In genomic region chr17:81134702-81135101, GRCm38 (mm10) we compare ENCODE assay signal across 21 mouse cellular contexts.
"Had no signal": no experiment of that assay in that cellular context is flagged by ENCODE, and none has a peak within 500 bp of the region (broad histone marks: within the 10 kb centered on the region; RNA-seq: fewer than 3 reads in every experiment).

No protein-coding gene starts in this region.

- H3K36me3 ChIP-seq: heart, embryonic 10.5 days; heart, embryonic 12.5 days; hindbrain, embryonic 13.5 days; hindbrain, embryonic 15.5 days; limb, embryonic 13.5 days; limb, embryonic 15.5 days; liver, embryonic 12.5 days had no signal

- H3K4me2 ChIP-seq: heart, embryonic 12.5 days; hindbrain, embryonic 13.5 days; hindbrain, embryonic 15.5 days; limb, embryonic 13.5 days; limb, embryonic 15.5 days; liver, embryonic 12.5 days had no signal

- ATAC-seq: hindbrain, postnatal 0 days; intestine, embryonic 16.5 days; liver, embryonic 12.5 days had no signal

- H3K4me3 ChIP-seq: heart, embryonic 10.5 days; heart, embryonic 12.5 days; hindbrain, embryonic 13.5 days; hindbrain, embryonic 15.5 days; limb, embryonic 13.5 days; limb, embryonic 15.5 days; liver, embryonic 12.5 days had no signal

- H3K27ac ChIP-seq: heart, embryonic 10.5 days; hindbrain, embryonic 13.5 days; hindbrain, embryonic 15.5 days; hindbrain, postnatal 0 days; limb, embryonic 13.5 days; limb, embryonic 15.5 days; liver, embryonic 12.5 days; liver, embryonic 14.5 days had no signal

- DNase-seq: gastrocnemius, postnatal 14 days; gastrocnemius, postnatal 36 days; heart, adult 18-20 months; heart, postnatal 10 days; kidney, adult 18-20 months; kidney, adult 8-10 months; kidney, postnatal 10 days; kidney, postnatal 36 days; layer of hippocampus, adult 9-11 months; layer of hippocampus, postnatal 36 days; left cerebral cortex, postnatal 4 days had no signal

- H3K4me1 ChIP-seq: heart, embryonic 10.5 days; heart, embryonic 12.5 days; hindbrain, embryonic 13.5 days; hindbrain, embryonic 15.5 days; limb, embryonic 13.5 days; liver, embryonic 12.5 days had no signal

- H3K27me3 ChIP-seq: heart, embryonic 12.5 days; hindbrain, embryonic 13.5 days; hindbrain, embryonic 15.5 days; limb, embryonic 13.5 days; limb, embryonic 15.5 days; liver, embryonic 12.5 days had no signal

- H3K9me3 ChIP-seq: heart, embryonic 10.5 days; heart, embryonic 12.5 days; hindbrain, embryonic 13.5 days; hindbrain, embryonic 15.5 days; limb, embryonic 13.5 days; limb, embryonic 15.5 days; liver, embryonic 12.5 days had no signal

- H3K9ac ChIP-seq: heart, embryonic 12.5 days; hindbrain, embryonic 13.5 days; hindbrain, embryonic 15.5 days; limb, embryonic 13.5 days; limb, embryonic 15.5 days; liver, embryonic 12.5 days; liver, embryonic 14.5 days had no signal
